Mouse (Mus musculus) T-cell, adult 66 days (primary cell): ENCODE data around the gene Atf2. TPM values are rescaled to one million over a fixed set of nuclear protein-coding genes. Genes with fewer than 3 reads are reported as not detected.

Source experiments
- total RNA-seq, 2 experiments: library from RNA; stranded (reverse); gene quantifications; 3 replicates in 1 of 2; 4 replicates in 1 of 2; pipeline ENCODE4 v1.2.4; 2023

The Atf2 gene
- 10 to 100 TPM; 77.1 to 83.9 TPM for total RNA-seq

GRCm38 (mm10) chr2:73892464-73893296 is at the start of gene Atf2:
Gene Atf2, minus strand, starts transcription at chr2:73892639.

GRCm38 (mm10) chr2:73911175-73911700 is 18.8 kb upstream of the Atf2 start, which contains the start of gene Atp5g3:
Gene Atp5g3, minus strand, starts transcription at chr2:73911326.

GRCm38 (mm10) chr2:73774786-73775682 is 117.4 kb downstream of the Atf2 start, which contains the start of gene Chn1:
Gene Chn1, minus strand, starts transcription at chr2:73775346.

Other genes starting within 250 kb of the Atf2 start
- gene Chn1, start 117.3 kb downstream of the Atf2 start, total RNA-seq = under 1 TPM in 1 of 2 experiments, not detected in 1; 0.50 TPM
- 100 to 1,000 TPM; 187 to 199 TPM for gene Atp5g3, start 18.7 kb upstream of the Atf2 start, total RNA-seq